Mouse (Mus musculus): ENCODE data around the gene Specc1. TPM values are rescaled to one million over a fixed set of nuclear protein-coding genes. Genes with fewer than 3 reads are reported as not detected.
A peak's percentile ranks its signal among the peaks of the same experiment; 100 is the strongest.

Gene Specc1
- polyA plus RNA-seq, 1 experiment from 2014 or later: 15.0 TPM

DNA sequence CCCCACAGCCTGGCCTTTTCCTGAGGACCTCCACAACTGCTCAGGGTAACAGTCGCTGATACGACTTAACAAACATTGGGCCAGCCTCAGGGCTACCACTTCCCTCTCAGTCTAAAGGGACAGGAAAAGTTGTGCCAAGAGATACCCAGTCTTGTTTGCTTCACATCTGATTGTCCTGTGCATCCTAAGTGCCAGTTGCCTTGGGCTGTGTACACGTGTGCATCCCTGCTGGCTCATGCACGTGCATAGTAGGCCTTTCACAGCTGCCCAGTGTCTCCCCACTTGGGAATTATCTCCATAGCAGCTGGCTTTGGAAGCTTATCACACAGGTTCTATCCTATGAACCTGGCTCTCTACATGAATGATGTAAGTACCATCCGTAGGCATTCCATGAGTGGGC lies 266.9 kb downstream of the Specc1 start:
- WGBS: 94% methylated on average over 5 of the region's 5 CpGs

DNA sequence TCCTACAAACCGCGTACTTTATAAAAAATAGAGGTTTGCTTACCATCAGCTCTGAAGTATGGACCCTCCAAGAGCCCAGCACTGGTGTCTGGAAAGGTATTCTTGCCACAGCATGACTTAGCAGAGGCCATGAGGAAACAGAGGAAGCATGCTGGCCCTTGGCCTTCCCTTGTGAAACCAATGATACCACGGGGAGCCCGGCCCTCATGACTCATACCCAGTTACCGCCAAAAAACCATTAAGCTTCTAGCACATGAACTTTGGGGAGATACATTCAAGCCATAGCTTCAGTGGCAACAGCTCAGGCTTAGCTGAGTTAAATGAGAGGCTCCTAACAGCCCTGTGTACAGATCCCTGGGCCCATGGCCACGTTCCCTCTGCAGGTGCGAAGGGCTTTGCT lies 267.4 kb downstream of the Specc1 start:
- Histone ChIP-seq H3K9me3 (ENCODE audit: control insufficient read depth, low read length) (no peaks in the 10 kb centered on the region), H3K4me3 (ENCODE audit: low read depth, low read length) (no peak overlapping the region), H3K9ac (replicated peaks; ENCODE audit: low read depth, low read length) (no peak overlapping the region), H3K27ac (ENCODE audit: low read depth, low read length) (no peak overlapping the region), H3K27me3 (ENCODE audit: control insufficient read depth, insufficient read depth, low read length) (no peaks in the 10 kb centered on the region), H3K36me3 (ENCODE audit: control insufficient read depth, insufficient read depth, low read length) (no peaks in the 10 kb centered on the region), H3K4me2 (ENCODE audit: low read depth, low read length) (no peak overlapping the region), H3K4me1 (ENCODE audit: control insufficient read depth, insufficient read depth, low read length) (no peaks in the 10 kb centered on the region)
- no peak for ATAC-seq (ENCODE audit: low read depth)
- 96% methylated on average over 7 of the region's 7 CpGs for WGBS

More for the DNA sequence above, 266.9 kb downstream of the Specc1 start:
- H3K4me2 ChIP-seq (ENCODE audit: low read depth, low read length): no peak overlapping the region
- no peaks in the 10 kb centered on the region for H3K27me3 ChIP-seq (ENCODE audit: control insufficient read depth, insufficient read depth, low read length)
- no peak overlapping the region for H3K4me3 ChIP-seq (ENCODE audit: low read depth, low read length)
- no peak overlapping the region for H3K27ac ChIP-seq (ENCODE audit: low read depth, low read length)
- H3K9me3 ChIP-seq (ENCODE audit: control insufficient read depth, low read length): no peaks in the 10 kb centered on the region
- H3K36me3 ChIP-seq (ENCODE audit: control insufficient read depth, insufficient read depth, low read length): no peaks in the 10 kb centered on the region
- H3K4me1 ChIP-seq (ENCODE audit: control insufficient read depth, insufficient read depth, low read length): no peaks in the 10 kb centered on the region
- no peak overlapping the region for H3K9ac ChIP-seq (replicated peaks; ENCODE audit: low read depth, low read length)
- no peak for ATAC-seq (ENCODE audit: low read depth)

DNA sequence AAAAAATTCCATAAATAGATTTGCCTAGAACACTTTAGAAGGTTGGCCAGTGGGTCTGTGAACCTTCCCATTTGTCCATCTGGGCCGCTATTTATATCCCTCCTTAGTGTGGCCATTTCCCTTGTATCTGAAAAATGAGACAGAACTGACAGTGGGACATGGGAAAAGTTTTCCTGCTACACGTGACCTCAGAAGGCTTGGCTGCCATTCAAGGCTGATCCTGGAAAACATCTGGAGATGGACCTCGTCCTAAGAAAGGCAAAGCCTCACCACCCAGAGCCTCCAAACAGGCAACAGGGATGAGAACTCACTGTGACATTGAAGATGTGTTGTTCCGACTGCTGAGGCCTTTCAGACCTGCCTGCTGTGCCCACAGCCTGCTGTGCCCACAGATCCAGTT lies 268.2 kb downstream of the Specc1 start:
- Histone ChIP-seq H3K27me3 (ENCODE audit: control insufficient read depth, insufficient read depth, low read length) (no peaks in the 10 kb centered on the region), H3K4me1 (ENCODE audit: control insufficient read depth, insufficient read depth, low read length) (no peaks in the 10 kb centered on the region), H3K27ac (ENCODE audit: low read depth, low read length) (no peak overlapping the region), H3K4me3 (ENCODE audit: low read depth, low read length) (no peak overlapping the region), H3K9ac (replicated peaks; ENCODE audit: low read depth, low read length) (no peak overlapping the region), H3K9me3 (ENCODE audit: control insufficient read depth, low read length) (no peaks in the 10 kb centered on the region), H3K36me3 (ENCODE audit: control insufficient read depth, insufficient read depth, low read length) (no peaks in the 10 kb centered on the region), H3K4me2 (ENCODE audit: low read depth, low read length) (no peak overlapping the region)
- no peak for ATAC-seq (ENCODE audit: low read depth)
- 80% methylated on average over 4 of the region's 4 CpGs for WGBS

DNA sequence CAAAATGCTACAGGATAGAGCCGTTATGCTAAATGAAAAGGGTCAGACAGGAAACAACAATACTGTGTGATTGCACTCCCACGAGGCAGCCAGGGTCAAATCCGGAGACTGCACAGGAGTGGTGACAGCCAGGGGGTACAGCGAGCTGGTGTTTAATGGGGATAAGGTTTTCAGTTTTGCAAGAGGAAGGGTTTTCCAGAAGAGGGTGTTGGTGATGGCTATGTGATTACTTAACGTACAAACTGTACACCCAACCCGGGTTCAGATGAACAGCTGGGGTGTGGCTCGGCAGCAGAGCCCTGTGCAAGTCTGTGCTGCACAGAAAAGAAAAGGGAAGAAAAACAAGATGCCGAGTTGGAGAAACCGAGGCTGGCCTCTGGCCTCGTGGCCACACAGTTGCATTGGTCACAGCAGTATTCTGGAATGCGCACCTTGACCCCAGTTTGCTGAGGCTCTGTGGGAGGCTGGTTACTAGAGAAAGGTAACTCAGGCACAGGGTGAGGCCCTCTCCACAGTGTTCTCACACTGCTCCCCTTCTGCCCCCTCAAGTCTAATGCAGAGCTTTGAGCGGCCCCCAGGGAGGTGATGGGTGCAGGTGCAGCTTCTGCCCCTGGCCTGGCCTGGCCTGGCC lies 284.2 kb downstream of the Specc1 start:
- ATAC-seq (ENCODE audit: low read depth): no peak
- 82% methylated on average over 12 of the region's 12 CpGs for WGBS
- Histone ChIP-seq H3K4me2 (ENCODE audit: low read depth, low read length) (no peak overlapping the region), H3K4me1 (ENCODE audit: control insufficient read depth, insufficient read depth, low read length) (no peaks in the 10 kb centered on the region), H3K4me3 (ENCODE audit: low read depth, low read length) (no peak overlapping the region), H3K9ac (replicated peaks; ENCODE audit: low read depth, low read length) (no peak overlapping the region), H3K36me3 (ENCODE audit: control insufficient read depth, insufficient read depth, low read length) (no peaks in the 10 kb centered on the region), H3K9me3 (ENCODE audit: control insufficient read depth, low read length) (no peaks in the 10 kb centered on the region), H3K27me3 (ENCODE audit: control insufficient read depth, insufficient read depth, low read length) (no peaks in the 10 kb centered on the region), H3K27ac (ENCODE audit: low read depth, low read length) (no peak overlapping the region)

DNA sequence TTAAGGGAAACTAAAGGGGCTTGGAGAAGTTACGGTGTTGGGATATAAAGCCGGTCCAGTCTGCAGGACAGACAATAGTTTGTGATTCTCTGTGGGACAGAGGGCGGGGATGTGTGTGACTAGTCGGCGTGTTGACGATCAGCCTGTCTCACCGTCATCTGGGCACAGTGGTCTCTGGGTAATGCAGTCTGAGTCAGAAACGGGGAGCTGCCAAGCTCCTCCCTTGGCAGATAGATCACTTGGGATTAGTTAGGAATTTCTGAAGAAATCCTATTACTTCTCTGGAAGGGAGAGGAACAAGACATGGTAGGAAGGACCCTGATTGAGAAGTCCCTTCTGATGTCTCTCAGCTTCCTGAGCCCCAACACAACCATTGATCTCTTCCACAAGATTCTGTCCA lies 287.3 kb downstream of the Specc1 start:
- Histone ChIP-seq H3K27ac (ENCODE audit: low read depth, low read length) (no peak overlapping the region), H3K4me2 (ENCODE audit: low read depth, low read length) (no peak overlapping the region), H3K9ac (replicated peaks; ENCODE audit: low read depth, low read length) (no peak overlapping the region), H3K27me3 (ENCODE audit: control insufficient read depth, insufficient read depth, low read length) (0 out of 2 replicates have a peak, but pooled peaks cover 2% of the 10 kb centered on the region), H3K9me3 (ENCODE audit: control insufficient read depth, low read length) (no peaks in the 10 kb centered on the region), H3K4me1 (ENCODE audit: control insufficient read depth, insufficient read depth, low read length) (no peaks in the 10 kb centered on the region), H3K4me3 (ENCODE audit: low read depth, low read length) (no peak overlapping the region), H3K36me3 (ENCODE audit: control insufficient read depth, insufficient read depth, low read length) (no peaks in the 10 kb centered on the region)
- ATAC-seq (ENCODE audit: low read depth): no peak
- 87% methylated on average over 8 of the region's 8 CpGs for WGBS

DNA sequence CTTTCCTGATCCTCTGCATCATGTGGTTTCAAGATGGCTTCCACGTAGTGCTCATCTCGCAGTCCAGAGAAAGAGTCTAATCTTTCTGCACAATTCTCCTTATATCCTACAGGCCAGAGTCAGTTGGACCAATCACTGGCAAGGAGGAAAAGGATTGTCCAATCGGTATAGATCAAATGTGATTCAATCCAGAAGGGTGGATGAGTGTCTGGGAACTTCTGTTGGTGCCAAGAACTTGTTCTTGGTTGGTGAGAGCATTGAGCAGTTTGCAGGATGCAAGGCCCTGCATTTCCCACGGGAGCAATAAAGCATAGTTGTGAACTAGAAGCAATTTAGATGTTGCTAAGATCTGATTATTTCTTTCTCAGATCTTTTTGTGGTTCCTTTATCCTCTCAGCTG lies 287.9 kb downstream of the Specc1 start:
- H3K27me3 ChIP-seq (ENCODE audit: control insufficient read depth, insufficient read depth, low read length): peaks cover 4% of the 10 kb centered on the region; the same call in 1 of the 2 replicates
- no peak overlapping the region for H3K4me3 ChIP-seq (ENCODE audit: low read depth, low read length)
- H3K4me1 ChIP-seq (ENCODE audit: control insufficient read depth, insufficient read depth, low read length): no peaks in the 10 kb centered on the region
- no peak for ATAC-seq (ENCODE audit: low read depth)
- H3K4me2 ChIP-seq (ENCODE audit: low read depth, low read length): no peak overlapping the region
- no peaks in the 10 kb centered on the region for H3K9me3 ChIP-seq (ENCODE audit: control insufficient read depth, low read length)
- H3K36me3 ChIP-seq (ENCODE audit: control insufficient read depth, insufficient read depth, low read length): no peaks in the 10 kb centered on the region
- H3K9ac ChIP-seq (replicated peaks; ENCODE audit: low read depth, low read length): no peak overlapping the region
- H3K27ac ChIP-seq (ENCODE audit: low read depth, low read length): no peak overlapping the region
- WGBS: 90% methylated on average over 4 of the region's 4 CpGs

DNA sequence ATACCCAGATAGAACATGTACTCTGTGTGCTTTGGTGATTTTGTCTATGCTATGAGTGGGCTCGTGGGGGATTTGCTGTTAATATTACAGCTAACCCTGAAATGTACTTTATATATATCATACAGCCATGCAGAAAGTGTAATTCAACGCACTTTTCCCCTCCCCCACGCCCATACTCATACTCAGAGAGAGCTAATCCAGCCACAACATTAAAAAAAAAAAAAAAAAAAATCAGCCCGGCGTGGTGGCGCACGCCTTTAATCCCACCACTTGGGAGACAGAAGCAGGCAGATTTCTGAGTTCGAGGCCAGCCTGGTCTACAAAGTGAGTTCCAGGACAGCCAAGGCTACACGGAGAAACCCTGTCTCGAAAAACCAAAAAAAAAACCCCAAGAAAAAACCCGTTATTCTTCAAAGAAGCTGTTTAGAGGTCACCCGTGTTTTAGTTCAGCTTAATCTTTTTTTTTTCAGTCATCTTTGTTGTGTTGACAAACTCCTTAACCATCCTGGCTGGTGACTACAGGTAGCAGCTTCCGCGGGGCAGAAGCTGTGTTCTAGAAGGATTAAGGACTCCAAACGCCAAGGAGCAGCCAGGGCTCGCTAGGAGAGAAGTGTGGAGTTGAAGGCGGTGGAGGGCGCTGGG lies 291.3 kb downstream of the Specc1 start:
- no peak for ATAC-seq (ENCODE audit: low read depth)
- Histone ChIP-seq H3K9me3 (ENCODE audit: control insufficient read depth, low read length) (no peaks in the 10 kb centered on the region), H3K4me1 (ENCODE audit: control insufficient read depth, insufficient read depth, low read length) (no peaks in the 10 kb centered on the region), H3K27ac (ENCODE audit: low read depth, low read length) (no peak overlapping the region), H3K4me2 (ENCODE audit: low read depth, low read length) (peak overlapping the region; percentile 99), H3K4me3 (ENCODE audit: low read depth, low read length) (peak overlapping the region; percentile 64), H3K9ac (replicated peaks; ENCODE audit: low read depth, low read length) (peak overlapping the region; percentile 51), H3K36me3 (ENCODE audit: control insufficient read depth, insufficient read depth, low read length) (no peaks in the 10 kb centered on the region), H3K27me3 (ENCODE audit: control insufficient read depth, insufficient read depth, low read length) (peaks cover 17% of the 10 kb centered on the region; the same call in 1 of the 2 replicates)
- WGBS: 45% methylated on average over 18 of the region's 18 CpGs

DNA sequence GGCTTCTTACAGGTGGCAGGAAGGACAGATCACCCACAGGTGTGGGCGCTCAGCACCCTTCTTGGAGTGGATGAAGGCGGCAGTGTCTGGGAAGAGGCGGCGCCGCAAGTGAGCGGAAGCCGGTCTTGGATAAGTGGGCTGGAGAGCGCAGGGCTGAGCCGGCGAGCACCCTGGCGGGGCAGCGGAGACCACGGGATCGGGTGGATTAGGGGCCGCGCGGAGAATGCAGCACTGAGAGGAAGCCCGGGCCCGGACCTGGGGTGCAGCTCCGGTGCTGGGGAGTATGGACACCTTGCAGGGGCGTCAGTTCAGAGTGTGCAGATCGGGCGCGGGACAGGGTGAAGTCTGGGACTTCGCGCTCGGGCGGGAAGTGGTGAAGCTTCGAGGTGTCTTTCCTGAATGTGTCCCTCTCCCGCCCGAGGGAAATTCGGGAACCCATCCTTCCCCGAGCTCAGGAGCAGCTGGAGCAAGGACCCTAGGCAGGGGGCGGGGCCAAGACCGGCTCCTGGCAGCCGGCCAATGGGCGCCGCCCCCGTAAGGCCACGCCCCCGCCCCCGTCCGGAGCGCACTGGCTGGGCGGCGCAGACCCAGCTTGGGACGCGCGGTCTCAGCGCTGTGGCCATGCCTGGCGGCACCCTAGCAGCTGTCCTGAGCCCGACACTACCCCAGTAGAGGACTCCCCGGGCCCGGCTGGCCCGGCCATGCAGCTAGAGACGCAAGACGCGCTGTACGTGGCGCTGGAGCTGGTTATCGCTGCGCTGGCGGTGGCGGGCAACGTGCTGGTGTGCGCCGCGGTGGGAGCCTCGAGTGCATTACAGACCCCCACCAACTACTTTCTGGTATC lies 292.1 kb downstream of the Specc1 start, which contains the start of gene Adora2b:
TSS of gene Adora2b (plus strand) at position 584 of the 844 bp plus-strand sequence.
- no peak within 1 kb of the TSS for H3K27ac ChIP-seq (ENCODE audit: low read depth, low read length)
- peaks cover 17% of the 10 kb centered on the region; the same call in 1 of the 2 replicates for H3K27me3 ChIP-seq (ENCODE audit: control insufficient read depth, insufficient read depth, low read length)
- H3K36me3 ChIP-seq (ENCODE audit: control insufficient read depth, insufficient read depth, low read length): no peaks in the 10 kb centered on the region
- H3K9me3 ChIP-seq (ENCODE audit: control insufficient read depth, low read length): no peaks in the 10 kb centered on the region
- ATAC-seq (ENCODE audit: low read depth): peak; percentile 94
- no peaks in the 10 kb centered on the region for H3K4me1 ChIP-seq (ENCODE audit: control insufficient read depth, insufficient read depth, low read length)
- peak within 1 kb of the TSS; percentile 99 for H3K4me2 ChIP-seq (ENCODE audit: low read depth, low read length)
- peak within 1 kb of the TSS; percentile 51 for H3K9ac ChIP-seq (replicated peaks; ENCODE audit: low read depth, low read length)
- WGBS: under 1% methylated on average over 46 of the region's 69 CpGs
- peak within 1 kb of the TSS; percentile 64 for H3K4me3 ChIP-seq (ENCODE audit: low read depth, low read length)

Data from neural tube, embryonic 14.5 days (tissue).